Mouse (Mus musculus) liver, adult 2 months (tissue): Measurements from ENCODE around the gene 6030468B19Rik. TPM values are rescaled to one million over a fixed set of nuclear protein-coding genes. Genes with fewer than 3 reads are reported as not detected.

Source experiments
- DNase-seq: peaks from one replicate; pipeline ENCODE4 v3.0.0-alpha.2; 2011; ENCODE audit warnings: low read depth, low spot score; ENCODE audit errors: extremely low read depth
- H3K27ac ChIP-seq: fragments of 200-500 bp; replicated peaks from 2 replicates; pipeline ENCODE4 v1.5.1; 2012; ENCODE audit warnings: low read depth, mild to moderate bottlenecking, control low read depth, inconsistent platforms, low read length; ENCODE audit not compliant: insufficient read depth
- H3K27me3 ChIP-seq: fragments of 200-500 bp; 2 replicates; pipeline ENCODE4 v1.6.1; 2012; ENCODE audit warnings: mild to moderate bottlenecking, moderate library complexity, low read length, inconsistent platforms; ENCODE audit not compliant: control insufficient read depth, insufficient read depth
- H3K36me3 ChIP-seq: fragments of 200-500 bp; 2 replicates; pipeline ENCODE4 v1.6.1; 2012; ENCODE audit warnings: low read length, inconsistent platforms; ENCODE audit not compliant: control insufficient read depth, insufficient read depth
- H3K4me1 ChIP-seq: fragments of 200-500 bp; 2 replicates; pipeline ENCODE4 v1.6.1; 2011; ENCODE audit warnings: low read length; ENCODE audit not compliant: control insufficient read depth, insufficient read depth
- H3K4me3 ChIP-seq: fragments of 200-500 bp; 2 replicates; pipeline ENCODE4 v1.5.1; 2011; ENCODE audit warnings: low read depth, mild to moderate bottlenecking, control low read depth, low read length, moderate library complexity; ENCODE audit not compliant: insufficient read depth
- H3K79me2 ChIP-seq: fragments of 200-500 bp; 2 replicates; pipeline ENCODE4 v1.6.1; 2012; ENCODE audit warnings: inconsistent platforms, mild to moderate bottlenecking, low read length, moderate library complexity; ENCODE audit not compliant: control insufficient read depth, insufficient read depth
- H3K9ac ChIP-seq: fragments of 200-500 bp; 2 replicates; pipeline ENCODE4 v1.6.1; 2012; ENCODE audit warnings: low read depth, mild to moderate bottlenecking, control low read depth, inconsistent platforms, low read length
- CTCF ChIP-seq: fragments of 200-500 bp; IDR thresholded peaks from 2 replicates; pipeline ENCODE4 v1.5.1; 2011; ENCODE audit warnings: low read depth, low read length, control low read depth
- POLR2A ChIP-seq: fragments of 200-500 bp; IDR thresholded peaks from 2 replicates; pipeline ENCODE4 v1.6.1; 2011; ENCODE audit warnings: low read length, control low read depth; ENCODE audit not compliant: insufficient read depth; ENCODE audit errors: extremely low read depth
- WGBS: fragments of 180-500 bp; shearing (Covaris S2); methylation state at CpG from one replicate; pipeline ENCODE4 v1.1.7; 2018; 5-methylcytosine and 5-hydroxymethylcytosine counted together
- polyA plus RNA-seq: library from polyadenylated mRNA; depleted of rRNA; stranded (reverse); fragments of >200 nt; gene quantifications from 2 replicates; pipeline ENCODE4 v1.2.3, GENCODE M21; 2012
- total RNA-seq: library from RNA; depleted of rRNA; stranded (reverse); fragments of >200 nt; gene quantifications from 2 replicates; pipeline ENCODE4 v1.2.3, GENCODE M21; 2014

6030468B19Rik gene
- total and polyA plus RNA-seq, 2 experiments, result not detected

- DNase-seq, result no peak
- WGBS, result under 1% methylated on average over 17 of the region's 17 CpGs
- Histone ChIP-seq H3K9ac (peak overlapping the region; percentile 49), H3K4me3 (peak overlapping the region; percentile 62), H3K27me3 (no peaks in the 10 kb centered on the region), H3K36me3 (no peaks in the 10 kb centered on the region), H3K79me2 (no peaks in the 10 kb centered on the region), H3K4me1 (peaks cover 4% of the 10 kb centered on the region; the same call in 1 of the 2 replicates), H3K27ac (peak overlapping the region; percentile 59)
- TF ChIP-seq POLR2A (no peak), CTCF (no peak)
Observed at GRCm38 (mm10) chr11:117780199-117780515, 17.3 kb upstream of the 6030468B19Rik start.

- Histone ChIP-seq H3K27ac (peak overlapping the region; percentile 59), H3K4me1 (peaks cover 4% of the 10 kb centered on the region; the same call in 1 of the 2 replicates), H3K36me3 (no peaks in the 10 kb centered on the region), H3K79me2 (no peaks in the 10 kb centered on the region), H3K4me3 (peak overlapping the region; percentile 62), H3K9ac (peak overlapping the region; percentile 49), H3K27me3 (no peaks in the 10 kb centered on the region)
- peak; percentile 90 for DNase-seq
- TF ChIP-seq CTCF, result no peak
- 0% methylated on average over 19 of the region's 19 CpGs for WGBS
Observed at GRCm38 (mm10) chr11:117780582-117781111, 16.8 kb upstream of the 6030468B19Rik start.

GRCm38 (mm10) chr11:117781199-117781821, 16.1 kb upstream of the 6030468B19Rik start:
- Histone ChIP-seq H3K4me3 (peak overlapping the region; percentile 62), H3K9ac (peak overlapping the region; percentile 3; the same call in 1 of the 2 replicates), H3K79me2 (no peaks in the 10 kb centered on the region), H3K27me3 (no peaks in the 10 kb centered on the region), H3K27ac (peak overlapping the region; percentile 45), H3K36me3 (no peaks in the 10 kb centered on the region), H3K4me1 (peaks cover 4% of the 10 kb centered on the region; the same call in 1 of the 2 replicates)
- TF ChIP-seq POLR2A, result no peak
- TF ChIP-seq CTCF, result no peak
- 16% methylated on average over 18 of the region's 18 CpGs for WGBS
- DNase-seq, result peak; percentile 53

- DNase-seq, result peak; percentile 13
Observed at GRCm38 (mm10) chr11:117781993-117782704, 15.3 kb upstream of the 6030468B19Rik start, which contains the start of the genes Tmc8 and Tmc6. TSS of gene Tmc8 (plus strand) at chr11:117782076. TSS of gene Tmc6 (minus strand) at chr11:117782198.

GRCm38 (mm10) chr11:117782705-117783034, 14.8 kb upstream of the 6030468B19Rik start:
- DNase-seq, result no peak
- Histone ChIP-seq H3K4me3 (peak overlapping the region; percentile 50), H3K36me3 (no peaks in the 10 kb centered on the region), H3K27me3 (no peaks in the 10 kb centered on the region), H3K79me2 (no peaks in the 10 kb centered on the region), H3K9ac (peak overlapping the region; percentile 40), H3K27ac (peak overlapping the region; percentile 30), H3K4me1 (peaks cover 4% of the 10 kb centered on the region; the same call in 1 of the 2 replicates)
- TF ChIP-seq CTCF, result no peak
- TF ChIP-seq POLR2A, result no peak
- 67% methylated on average over 9 of the region's 9 CpGs for WGBS

More at GRCm38 (mm10) chr11:117781993-117782704, 15.3 kb upstream of the 6030468B19Rik start, which contains the start of the genes Tmc8 and Tmc6:
- peak within 1 kb of the TSS; percentile 59 for H3K9ac ChIP-seq
- peak within 1 kb of the TSS; percentile 62 for H3K4me3 ChIP-seq
- 60% methylated on average over 24 of the region's 24 CpGs for WGBS
- H3K4me1 ChIP-seq, result peaks cover 4% of the 10 kb centered on the region; the same call in 1 of the 2 replicates
- H3K79me2 ChIP-seq, result no peaks in the 10 kb centered on the region
- H3K27me3 ChIP-seq, result no peaks in the 10 kb centered on the region
- H3K27ac ChIP-seq, result peak within 1 kb of the TSS; percentile 45
- H3K36me3 ChIP-seq, result no peaks in the 10 kb centered on the region
- TF ChIP-seq POLR2A (peak; percentile 38; the same call in 1 of the 2 replicates), CTCF (no peak)

- TF ChIP-seq POLR2A (0 out of 2 replicates have a peak, but pooled peaks have one; percentile 9), CTCF (peak; percentile 48)
- 17% methylated on average over 31 of the region's 31 CpGs for WGBS
- peak overlapping the region; percentile 50 for H3K4me3 ChIP-seq
- peak overlapping the region; percentile 40 for H3K9ac ChIP-seq
- H3K4me1 ChIP-seq, result peaks cover 4% of the 10 kb centered on the region; the same call in 1 of the 2 replicates
- H3K27me3 ChIP-seq, result no peaks in the 10 kb centered on the region
- H3K36me3 ChIP-seq, result no peaks in the 10 kb centered on the region
- peak overlapping the region; percentile 30 for H3K27ac ChIP-seq
- no peak for DNase-seq
- H3K79me2 ChIP-seq, result no peaks in the 10 kb centered on the region
Observed at GRCm38 (mm10) chr11:117783089-117783488, 14.4 kb upstream of the 6030468B19Rik start.
